Mouse (Mus musculus): ENCODE results near the gene Epb41l4b. TPM values are rescaled to one million over a fixed set of nuclear protein-coding genes. Genes with fewer than 3 reads are reported as not detected.
A peak's percentile ranks its signal among the peaks of the same experiment; 100 is the strongest.

The Epb41l4b gene
- polyA plus RNA-seq, 1 experiment from 2014 or later: 1.7 TPM

- H3K36me3 ChIP-seq (ENCODE audit: control insufficient read depth, insufficient read depth, low read length): no peaks in the 10 kb centered on the region
- WGBS: 76% methylated on average over 6 of the region's 6 CpGs
- no peak for ATAC-seq (ENCODE audit: low FRiP score)
These were observed 193.7 kb downstream of the Epb41l4b start for GRCm38 (mm10) chr4:56949494-56949893.

DNA sequence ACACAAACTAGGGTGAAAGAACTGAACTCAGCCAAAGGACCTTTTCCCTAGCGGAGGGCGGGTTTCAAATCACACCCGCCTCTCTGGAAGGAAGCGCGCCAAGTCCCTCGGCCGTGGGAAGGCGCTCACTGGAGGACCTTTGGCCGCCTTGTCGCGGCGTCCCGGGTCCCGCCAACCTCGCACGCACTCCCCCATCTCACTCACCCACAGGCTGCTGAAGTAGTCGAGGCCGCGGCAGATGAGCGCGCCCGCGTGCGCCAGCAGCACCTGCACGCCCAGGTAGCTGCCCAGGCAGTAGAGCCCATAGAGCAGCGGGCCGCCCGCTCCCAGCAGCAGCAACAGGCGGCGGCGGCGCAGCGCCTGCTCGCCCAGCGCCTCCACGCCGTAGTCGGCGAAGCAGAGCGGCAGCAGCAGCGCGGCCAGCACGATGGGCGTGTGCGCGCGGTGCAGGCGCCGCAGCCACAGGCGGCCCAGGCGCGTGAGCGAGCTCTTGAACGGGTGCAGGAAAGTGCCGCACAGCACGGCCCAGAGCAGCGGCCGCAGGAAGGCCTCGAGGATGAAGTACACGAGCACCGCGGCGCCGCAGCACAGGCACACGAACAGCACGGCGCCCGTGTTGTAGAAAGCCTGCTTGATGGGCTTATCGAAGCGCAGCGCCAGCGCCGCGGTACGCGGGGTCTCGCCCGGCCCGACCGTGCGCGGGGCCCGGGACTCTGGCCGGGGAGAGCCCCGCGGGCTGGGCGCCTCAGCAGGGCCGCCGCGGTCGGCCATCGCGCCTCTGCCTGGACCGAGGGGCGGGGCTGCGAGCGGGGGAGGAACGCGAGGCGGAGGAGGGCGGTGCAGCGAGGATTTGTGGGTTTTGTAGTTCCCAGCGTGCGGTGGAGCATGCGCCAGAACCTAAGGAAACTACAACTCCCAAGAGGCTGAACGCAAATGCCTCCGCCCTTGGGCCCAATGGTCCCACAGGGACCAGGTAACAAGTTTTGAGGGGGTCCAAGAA, 196.3 kb downstream of the Epb41l4b start, which contains the start of gene Tmem245:
Gene Tmem245 (minus strand): TSS at position 797 of the 1,000 bp plus-strand sequence.
- ATAC-seq (ENCODE audit: low FRiP score) (peak; percentile 98), DNase-seq (ENCODE audit: low spot score) (peak; percentile 96)
- WGBS: 1% methylated on average over 105 of the region's 107 CpGs
- Histone ChIP-seq H3K27me3 (ENCODE audit: control insufficient read depth, insufficient read depth, low read length) (no peaks in the 10 kb centered on the region), H3K9me3 (ENCODE audit: control insufficient read depth, low read length) (no peaks in the 10 kb centered on the region), H3K9ac (ENCODE audit: low read depth, low read length) (peak within 1 kb of the TSS; percentile 83), H3K36me3 (ENCODE audit: control insufficient read depth, insufficient read depth, low read length) (no peaks in the 10 kb centered on the region), H3K27ac (ENCODE audit: low read depth, low read length) (peak within 1 kb of the TSS; percentile 82), H3K4me2 (replicated peaks; ENCODE audit: low read depth, low read length) (peak within 1 kb of the TSS; percentile 90), H3K4me3 (ENCODE audit: low read depth, low read length) (peak within 1 kb of the TSS; percentile 83), H3K4me1 (replicated peaks; ENCODE audit: control insufficient read depth, insufficient read depth, low read length) (peaks cover 6% of the 10 kb centered on the region; the same call in 1 of the 2 replicates)

More at GRCm38 (mm10) chr4:56949494-56949893, 193.7 kb downstream of the Epb41l4b start:
- DNase-seq (ENCODE audit: low spot score): no peak
- no peaks in the 10 kb centered on the region for H3K27me3 ChIP-seq (ENCODE audit: control insufficient read depth, insufficient read depth, low read length)
- no peak overlapping the region for H3K4me2 ChIP-seq (replicated peaks; ENCODE audit: low read depth, low read length)
- H3K9ac ChIP-seq (ENCODE audit: low read depth, low read length): no peak overlapping the region
- H3K27ac ChIP-seq (ENCODE audit: low read depth, low read length): no peak overlapping the region
- no peak overlapping the region for H3K4me3 ChIP-seq (ENCODE audit: low read depth, low read length)
- H3K4me1 ChIP-seq (replicated peaks; ENCODE audit: control insufficient read depth, insufficient read depth, low read length): peaks cover 6% of the 10 kb centered on the region; the same call in 1 of the 2 replicates
- H3K9me3 ChIP-seq (ENCODE audit: control insufficient read depth, low read length): no peaks in the 10 kb centered on the region

GRCm38 (mm10) chr4:56946180-56946579, 197.1 kb downstream of the Epb41l4b start:
- Histone ChIP-seq H3K27ac (ENCODE audit: low read depth, low read length) (0 out of 2 replicates have a peak overlapping the region, but pooled peaks have one; percentile 82), H3K9me3 (ENCODE audit: control insufficient read depth, low read length) (no peaks in the 10 kb centered on the region), H3K27me3 (ENCODE audit: control insufficient read depth, insufficient read depth, low read length) (no peaks in the 10 kb centered on the region), H3K4me3 (ENCODE audit: low read depth, low read length) (peak overlapping the region; percentile 83), H3K4me2 (replicated peaks; ENCODE audit: low read depth, low read length) (peak overlapping the region; percentile 90), H3K9ac (ENCODE audit: low read depth, low read length) (peak overlapping the region; percentile 83), H3K36me3 (ENCODE audit: control insufficient read depth, insufficient read depth, low read length) (no peaks in the 10 kb centered on the region), H3K4me1 (replicated peaks; ENCODE audit: control insufficient read depth, insufficient read depth, low read length) (peaks cover 6% of the 10 kb centered on the region; the same call in 1 of the 2 replicates)
- ATAC-seq (ENCODE audit: low FRiP score) (no peak), DNase-seq (ENCODE audit: low spot score) (no peak)
- WGBS: 1% methylated on average over 14 of the region's 14 CpGs

- H3K36me3 ChIP-seq (ENCODE audit: control insufficient read depth, insufficient read depth, low read length): no peaks in the 10 kb centered on the region
These were observed 199.0 kb downstream of the Epb41l4b start for GRCm38 (mm10) chr4:56944286-56944685.

DNA sequence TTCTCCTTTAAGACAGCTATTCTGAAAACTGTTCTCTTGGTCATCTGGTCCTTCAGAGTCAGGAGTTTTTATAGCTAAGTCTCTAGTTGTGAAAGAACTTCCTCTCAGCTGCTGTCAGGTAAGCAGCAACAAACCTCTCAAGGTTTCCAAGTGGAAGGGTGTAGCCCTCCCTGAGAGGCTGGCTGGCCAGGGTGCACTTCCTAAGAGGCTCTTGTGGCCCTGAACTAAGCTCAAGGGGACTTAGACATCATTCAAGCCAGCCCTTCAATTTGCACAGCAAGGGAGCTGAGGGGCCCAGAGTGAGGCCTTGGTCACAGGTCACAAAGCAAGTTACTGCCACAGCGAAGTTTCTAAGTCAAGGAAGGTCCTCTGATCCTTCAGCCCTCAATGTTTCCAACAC, 200.0 kb downstream of the Epb41l4b start:
- 55% methylated on average over 1 of the region's 1 CpGs for whole genome bisulfite sequencing
- Histone ChIP-seq H3K36me3 (ENCODE audit: control insufficient read depth, insufficient read depth, low read length) (no peaks in the 10 kb centered on the region), H3K4me3 (ENCODE audit: low read depth, low read length) (no peak overlapping the region), H3K9ac (ENCODE audit: low read depth, low read length) (no peak overlapping the region), H3K27ac (ENCODE audit: low read depth, low read length) (no peak overlapping the region), H3K4me2 (replicated peaks; ENCODE audit: low read depth, low read length) (no peak overlapping the region), H3K9me3 (ENCODE audit: control insufficient read depth, low read length) (no peaks in the 10 kb centered on the region), H3K27me3 (ENCODE audit: control insufficient read depth, insufficient read depth, low read length) (no peaks in the 10 kb centered on the region), H3K4me1 (replicated peaks; ENCODE audit: control insufficient read depth, insufficient read depth, low read length) (peaks cover 6% of the 10 kb centered on the region; the same call in 1 of the 2 replicates)
- DNase-seq (ENCODE audit: low spot score) (no peak), ATAC-seq (ENCODE audit: low FRiP score) (no peak)

More at GRCm38 (mm10) chr4:56944286-56944685, 199.0 kb downstream of the Epb41l4b start:
- Histone ChIP-seq H3K4me3 (ENCODE audit: low read depth, low read length) (no peak overlapping the region), H3K9me3 (ENCODE audit: control insufficient read depth, low read length) (no peaks in the 10 kb centered on the region), H3K27ac (ENCODE audit: low read depth, low read length) (no peak overlapping the region), H3K4me2 (replicated peaks; ENCODE audit: low read depth, low read length) (no peak overlapping the region), H3K9ac (ENCODE audit: low read depth, low read length) (no peak overlapping the region), H3K27me3 (ENCODE audit: control insufficient read depth, insufficient read depth, low read length) (no peaks in the 10 kb centered on the region), H3K4me1 (replicated peaks; ENCODE audit: control insufficient read depth, insufficient read depth, low read length) (peaks cover 6% of the 10 kb centered on the region; the same call in 1 of the 2 replicates)
- ATAC-seq (ENCODE audit: low FRiP score): no peak
- DNase-seq (ENCODE audit: low spot score): no peak
- WGBS: 76% methylated on average over 4 of the region's 4 CpGs

GRCm38 (mm10) chr4:56942567-56942966, 200.7 kb downstream of the Epb41l4b start:
- 91% methylated on average over 1 of the region's 1 CpGs for WGBS
- no peak overlapping the region for H3K9ac ChIP-seq (ENCODE audit: low read depth, low read length)
- no peaks in the 10 kb centered on the region for H3K9me3 ChIP-seq (ENCODE audit: control insufficient read depth, low read length)
- ATAC-seq (ENCODE audit: low FRiP score): no peak
- H3K27ac ChIP-seq (ENCODE audit: low read depth, low read length): no peak overlapping the region
- peaks cover 6% of the 10 kb centered on the region; the same call in 1 of the 2 replicates for H3K4me1 ChIP-seq (replicated peaks; ENCODE audit: control insufficient read depth, insufficient read depth, low read length)
- H3K4me3 ChIP-seq (ENCODE audit: low read depth, low read length): no peak overlapping the region
- H3K4me2 ChIP-seq (replicated peaks; ENCODE audit: low read depth, low read length): no peak overlapping the region
- no peak for DNase-seq (ENCODE audit: low spot score)
- H3K36me3 ChIP-seq (ENCODE audit: control insufficient read depth, insufficient read depth, low read length): no peaks in the 10 kb centered on the region
- H3K27me3 ChIP-seq (ENCODE audit: control insufficient read depth, insufficient read depth, low read length): no peaks in the 10 kb centered on the region

Other genes with a start within 250 kb of the Epb41l4b start
- gene Tmem245, start 196.0 kb downstream of the Epb41l4b start, polyA plus RNA-seq (2014; fragmentation: Nextera tagmentation; extraction: Ambion mirVana): 6.5 and 7.7 TPM in 2 replicates
- 5.0 and 6.0 TPM in 2 replicates for gene Frrs1l, start 153.0 kb downstream of the Epb41l4b start, polyA plus RNA-seq (2014; fragmentation: Nextera tagmentation; extraction: Ambion mirVana)
- gene Ptpn3, start 158.4 kb upstream of the Epb41l4b start, polyA plus RNA-seq (2014; fragmentation: Nextera tagmentation; extraction: Ambion mirVana): 1.9 and 3.4 TPM in 2 replicates

Data from hindbrain, embryonic 11.5 days (tissue).